Mouse (Mus musculus) small intestine, adult 2 months (tissue): ENCODE data around the gene Scgb2a2. TPM values are rescaled to one million over a fixed set of nuclear protein-coding genes. Genes with fewer than 3 reads are reported as not detected.

Source experiments
- H3K27ac ChIP-seq: fragments of 200-500 bp; 2 replicates; pipeline ENCODE4 v1.5.1; 2012; ENCODE audit warnings: low read depth, low read length, control low read depth, inconsistent platforms; ENCODE audit not compliant: insufficient read depth
- H3K27me3 ChIP-seq: fragments of 200-500 bp; 2 replicates; pipeline ENCODE4 v1.6.1; 2012; ENCODE audit warnings: mild to moderate bottlenecking, moderate library complexity, low read length, inconsistent platforms; ENCODE audit not compliant: control insufficient read depth, insufficient read depth
- H3K36me3 ChIP-seq: fragments of 200-500 bp; 2 replicates; pipeline ENCODE4 v1.6.1; 2012; ENCODE audit warnings: mild to moderate bottlenecking, low read length, control low read depth, inconsistent platforms; ENCODE audit not compliant: control insufficient read depth, insufficient read depth
- H3K4me1 ChIP-seq: fragments of 200-500 bp; 2 replicates; pipeline ENCODE4 v1.6.1; 2012; ENCODE audit warnings: low read length, inconsistent platforms, mixed read lengths; ENCODE audit not compliant: control insufficient read depth, insufficient read depth, insufficient read length
- H3K4me3 ChIP-seq: fragments of 200-500 bp; 2 replicates; pipeline ENCODE4 v1.5.1; 2012; ENCODE audit warnings: low read depth, mild to moderate bottlenecking, control low read depth, inconsistent platforms, low read length, moderate library complexity
- CTCF ChIP-seq: fragments of 200-500 bp; IDR thresholded peaks from 2 replicates; pipeline ENCODE4 v1.5.1; 2012; ENCODE audit warnings: low read depth, mild to moderate bottlenecking, control low read depth, inconsistent platforms, low read length, moderate library complexity, mixed read lengths; ENCODE audit not compliant: insufficient replicate concordance, insufficient read length; ENCODE audit errors: extremely low read depth
- POLR2A ChIP-seq: fragments of 200-500 bp; IDR thresholded peaks from 2 replicates; pipeline ENCODE4 v1.6.1; 2012; ENCODE audit warnings: low read depth, mild to moderate bottlenecking, control low read depth, inconsistent platforms, low read length, moderate library complexity
- WGBS: fragments of 180-500 bp; shearing (Covaris S2); methylation state at CpG from one replicate; pipeline ENCODE4 v1.1.7; 2018; 5-methylcytosine and 5-hydroxymethylcytosine counted together
- polyA plus RNA-seq: library from polyadenylated mRNA; depleted of rRNA; stranded (reverse); fragments of >200 nt; gene quantifications from 2 replicates; pipeline ENCODE4 v1.2.3, GENCODE M21; 2012

Scgb2a2 gene
- polyA plus RNA-seq, 1 experiment = not detected

- 97% methylated on average over 20 of the region's 20 CpGs for WGBS
- peaks cover 67% of the 10 kb centered on the region for H3K36me3 ChIP-seq
- H3K27ac ChIP-seq = no peak overlapping the region
- H3K4me1 ChIP-seq = no peaks in the 10 kb centered on the region
- TF ChIP-seq POLR2A (no peak), CTCF (no peak)
- H3K4me3 ChIP-seq = no peak overlapping the region
- H3K27me3 ChIP-seq = no peaks in the 10 kb centered on the region
Measured at GRCm38 (mm10) chr19:9878186-9878835, 30.9 kb downstream of the Scgb2a2 start.

- H3K27ac ChIP-seq = no peak overlapping the region
- no peak for TF ChIP-seq CTCF
- no peak for TF ChIP-seq POLR2A
- H3K27me3 ChIP-seq = no peaks in the 10 kb centered on the region
- H3K4me3 ChIP-seq = no peak overlapping the region
- H3K4me1 ChIP-seq = no peaks in the 10 kb centered on the region
- WGBS = 89% methylated on average over 1 of the region's 1 CpGs
- H3K36me3 ChIP-seq = peaks cover 43% of the 10 kb centered on the region
Measured at GRCm38 (mm10) chr19:9886348-9886747, 39.0 kb downstream of the Scgb2a2 start.

- TF ChIP-seq POLR2A = no peak
- no peak for TF ChIP-seq CTCF
- 46% methylated on average over 8 of the region's 8 CpGs for WGBS
Measured at GRCm38 (mm10) chr19:9886771-9887170, 39.4 kb downstream of the Scgb2a2 start.

GRCm38 (mm10) chr19:9896067-9896466 lies 48.7 kb downstream of the Scgb2a2 start:
- 39% methylated on average over 5 of the region's 5 CpGs for WGBS
- TF ChIP-seq POLR2A (no peak), CTCF (no peak)

More at GRCm38 (mm10) chr19:9886771-9887170, 39.4 kb downstream of the Scgb2a2 start:
- Histone ChIP-seq H3K4me1 (no peaks in the 10 kb centered on the region), H3K4me3 (no peak overlapping the region), H3K27ac (no peak overlapping the region), H3K27me3 (no peaks in the 10 kb centered on the region), H3K36me3 (peaks cover 42% of the 10 kb centered on the region)

GRCm38 (mm10) chr19:9898339-9899066 lies 51.1 kb downstream of the Scgb2a2 start:
- TF ChIP-seq CTCF = no peak
- TF ChIP-seq POLR2A = no peak
- H3K27me3 ChIP-seq = no peaks in the 10 kb centered on the region
- H3K36me3 ChIP-seq = peaks cover 5% of the 10 kb centered on the region
- peak overlapping the region; percentile 30 for H3K27ac ChIP-seq
- H3K4me3 ChIP-seq = peak overlapping the region; percentile 82
- 4% methylated on average over 17 of the region's 17 CpGs for WGBS
- H3K4me1 ChIP-seq = peaks cover 11% of the 10 kb centered on the region; the same call in 1 of the 2 replicates

More at GRCm38 (mm10) chr19:9896067-9896466, 48.7 kb downstream of the Scgb2a2 start:
- no peaks in the 10 kb centered on the region for H3K27me3 ChIP-seq
- H3K4me3 ChIP-seq = no peak overlapping the region
- H3K27ac ChIP-seq = no peak overlapping the region
- peaks cover 11% of the 10 kb centered on the region; the same call in 1 of the 2 replicates for H3K4me1 ChIP-seq
- H3K36me3 ChIP-seq = peaks cover 15% of the 10 kb centered on the region

GRCm38 (mm10) chr19:9899072-9899779 lies 51.9 kb downstream of the Scgb2a2 start, which contains the start of gene Incenp:
Incenp (minus strand) TSS chr19:9899551.
- H3K27me3 ChIP-seq = no peaks in the 10 kb centered on the region

More at GRCm38 (mm10) chr19:9899072-9899779, 51.9 kb downstream of the Scgb2a2 start, which contains the start of gene Incenp:
- WGBS = under 1% methylated on average over 58 of the region's 58 CpGs
- H3K36me3 ChIP-seq = no peaks in the 10 kb centered on the region
- TF ChIP-seq CTCF (no peak), POLR2A (peak; percentile 95)
- H3K4me3 ChIP-seq = peak within 1 kb of the TSS; percentile 82
- H3K27ac ChIP-seq = peak within 1 kb of the TSS; percentile 94
- H3K4me1 ChIP-seq = peaks cover 11% of the 10 kb centered on the region; the same call in 1 of the 2 replicates
